Mouse (Mus musculus) spleen, postnatal 36 days (tissue): Measurements from ENCODE around the gene Olfr870.
"Not testable (repeated sequence)": the region's sequence is repeated elsewhere in the genome, so short reads cannot be mapped to it uniquely, and the experiment has no call there.

ENCODE experiments used
- DNase-seq, 2 experiments: peaks; one replicate each; pipeline ENCODE4 v3.0.0; 2022; ENCODE audit warnings: low spot score in 2 of 2, mixed read lengths in 1 of 2

The Olfr870 gene

DNA sequence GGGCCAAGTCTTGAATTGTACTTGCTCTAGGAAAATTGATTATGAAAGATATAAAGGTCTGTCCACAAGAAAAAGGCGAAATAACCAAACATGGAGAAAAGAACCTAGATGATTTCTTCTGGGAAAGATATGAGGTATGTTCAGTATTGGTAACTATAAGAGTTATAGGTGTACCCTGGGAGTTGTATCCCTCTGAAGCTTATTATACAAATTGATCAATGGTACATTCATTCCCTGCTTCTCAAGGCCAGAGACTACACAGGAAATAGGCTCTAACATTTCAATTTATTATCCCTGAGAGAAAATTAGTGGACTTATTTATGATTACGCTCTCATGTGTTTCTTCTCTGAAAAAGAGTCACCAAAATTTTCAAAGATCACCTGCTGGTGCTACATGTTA, at the start of gene Olfr870:
Gene Olfr870, minus strand, starts transcription at position 101 of the 400 bp plus-strand sequence.
- no peak for DNase-seq

DNA sequence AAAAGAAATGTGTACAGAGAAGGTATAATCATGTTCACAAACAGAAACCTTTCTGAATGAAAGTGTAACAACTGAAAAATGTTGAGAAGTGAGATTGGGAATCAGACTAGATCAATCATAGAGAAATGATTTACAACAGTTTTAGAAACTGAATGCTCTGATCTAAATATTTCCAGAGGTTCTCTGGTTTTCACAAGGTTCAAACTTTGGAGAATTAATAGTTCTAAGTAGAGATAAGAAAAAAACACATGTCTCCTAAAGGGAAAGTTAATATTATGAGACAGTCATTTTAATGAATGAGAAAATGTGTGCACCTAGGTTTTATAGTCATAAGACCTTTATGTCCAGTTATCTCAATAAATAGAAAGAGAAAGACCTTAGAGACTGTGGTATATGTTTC, 38.0 kb upstream of the Olfr870 start, which contains the start of gene Olfr871:
Gene Olfr871, plus strand, starts transcription at position 301 of the 400 bp plus-strand sequence.
- DNase-seq = no peak

DNA sequence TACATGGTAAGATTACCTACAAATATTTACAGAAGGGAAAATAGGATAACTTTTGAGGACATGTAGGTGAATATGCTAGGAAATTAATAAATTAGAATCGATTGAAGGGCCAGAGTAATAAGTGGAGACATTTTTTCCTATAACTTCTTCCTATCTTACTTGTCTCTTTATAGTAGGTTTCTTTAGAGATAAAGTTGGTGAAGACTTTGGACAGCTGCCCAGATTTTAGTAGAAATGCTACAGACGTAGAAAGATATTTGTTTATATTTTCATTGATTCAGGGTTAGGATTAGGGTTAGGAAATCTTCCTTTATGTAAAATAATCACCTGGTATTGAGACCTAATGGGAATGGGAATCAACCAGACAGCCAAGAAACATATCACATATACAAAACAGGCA, 37.6 kb upstream of the Olfr870 start:
- no peak for DNase-seq

DNA sequence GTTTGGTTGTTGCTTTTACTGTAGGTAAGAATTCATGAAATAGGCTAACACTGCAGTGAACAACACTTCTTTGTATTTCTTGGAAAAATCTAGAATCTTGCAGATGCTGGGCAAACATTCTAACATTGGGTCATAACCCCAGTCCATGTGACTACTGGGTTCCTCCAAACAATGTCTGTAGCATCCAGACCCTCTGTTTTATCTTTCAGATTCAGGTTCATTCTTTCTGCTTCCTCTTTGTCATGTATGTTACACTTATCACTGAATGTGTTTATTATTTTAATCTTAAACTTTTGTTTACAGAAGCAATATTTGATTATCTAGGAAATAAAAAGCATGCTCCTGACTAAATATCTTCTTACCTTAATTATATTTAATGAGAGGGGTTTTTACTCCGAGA, 37.0 kb upstream of the Olfr870 start:
- no peak for DNase-seq

DNA sequence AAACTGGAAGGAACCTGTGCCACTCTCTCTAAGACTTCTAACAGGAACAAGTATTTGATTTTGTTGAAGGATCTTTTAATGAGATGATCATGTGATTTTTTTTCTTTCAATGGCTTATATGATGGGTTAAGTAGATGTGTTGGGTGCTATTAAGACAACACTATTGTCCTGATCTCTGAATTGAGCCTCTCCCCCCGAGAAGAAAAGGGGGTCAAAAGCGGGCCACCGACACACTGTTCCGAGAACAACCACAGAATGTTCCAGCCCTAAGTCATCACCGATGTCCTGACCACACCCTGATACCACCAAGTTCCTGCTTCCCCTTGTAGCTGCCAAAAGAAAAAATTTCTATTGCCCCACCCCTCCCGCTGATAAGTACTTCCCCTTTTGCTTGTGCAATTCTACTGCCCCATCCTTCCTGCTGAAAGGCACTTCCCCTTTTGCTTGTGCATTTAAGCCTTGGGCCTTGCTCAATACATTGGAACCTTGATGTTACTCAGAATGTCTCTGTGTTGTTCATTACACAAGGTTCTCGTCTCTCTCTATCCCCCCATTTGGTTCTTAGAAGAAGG, 29.6 kb upstream of the Olfr870 start:
- DNase-seq = not testable (repeated sequence)

DNA sequence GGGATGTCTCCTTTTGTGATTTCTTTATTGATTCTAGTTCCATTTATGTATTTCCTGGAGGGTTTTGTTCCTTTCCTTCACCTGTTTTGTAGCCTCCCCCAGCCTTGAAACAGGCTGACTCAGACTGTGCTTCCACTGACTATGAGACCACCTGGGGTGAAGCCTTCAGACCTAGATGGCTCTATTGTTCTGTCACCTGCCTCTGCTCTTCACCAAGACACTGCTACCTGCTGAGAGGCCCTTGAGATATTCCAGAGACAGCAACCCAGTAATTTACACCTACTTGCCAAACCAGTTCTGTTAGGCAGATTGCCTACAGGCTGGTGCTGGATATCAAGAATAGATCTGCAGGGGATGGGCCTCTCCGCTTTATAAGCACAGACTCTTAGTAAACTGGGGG, 28.3 kb upstream of the Olfr870 start:
- DNase-seq = no peak

DNA sequence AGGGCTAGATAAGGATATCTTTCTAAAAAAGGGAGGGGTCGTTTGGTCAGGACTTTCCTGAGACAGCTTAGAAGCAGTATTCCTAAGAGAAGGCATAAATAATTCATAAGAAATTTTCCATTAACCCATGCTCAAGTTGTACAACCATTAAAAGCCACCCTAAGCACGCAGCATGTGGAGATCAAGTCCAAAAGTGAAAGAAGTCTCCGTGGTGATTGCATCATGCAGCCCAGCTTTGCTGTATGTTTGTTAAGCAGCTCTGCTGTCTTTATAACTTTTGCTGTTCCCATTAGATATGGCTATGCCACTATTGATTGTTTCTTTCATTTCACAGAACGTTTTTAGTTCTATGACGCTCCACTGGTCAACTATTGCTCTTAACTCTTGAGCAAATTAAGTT, 5.6 kb upstream of the Olfr870 start:
- no peak for DNase-seq

DNA sequence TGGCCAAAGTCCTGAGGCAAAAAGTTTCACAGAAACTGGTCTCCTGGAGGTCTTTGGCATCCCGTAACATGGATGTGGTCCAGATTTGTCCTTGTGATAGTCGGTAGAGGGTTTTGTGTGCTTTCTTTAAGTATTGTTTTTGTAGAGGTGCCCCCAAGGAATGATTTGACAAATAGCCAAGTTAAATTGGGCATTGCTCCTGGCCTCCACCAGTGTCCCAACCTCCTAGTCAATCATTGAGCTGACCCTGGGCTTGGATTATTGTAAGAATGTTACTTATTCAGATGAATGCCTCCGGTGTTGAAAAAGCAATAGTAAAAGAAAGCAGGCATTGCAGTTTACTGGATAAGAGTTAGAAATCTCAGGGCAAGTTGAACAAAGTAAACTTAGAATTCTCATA, 24.2 kb downstream of the Olfr870 start:
- no peak for DNase-seq

DNA sequence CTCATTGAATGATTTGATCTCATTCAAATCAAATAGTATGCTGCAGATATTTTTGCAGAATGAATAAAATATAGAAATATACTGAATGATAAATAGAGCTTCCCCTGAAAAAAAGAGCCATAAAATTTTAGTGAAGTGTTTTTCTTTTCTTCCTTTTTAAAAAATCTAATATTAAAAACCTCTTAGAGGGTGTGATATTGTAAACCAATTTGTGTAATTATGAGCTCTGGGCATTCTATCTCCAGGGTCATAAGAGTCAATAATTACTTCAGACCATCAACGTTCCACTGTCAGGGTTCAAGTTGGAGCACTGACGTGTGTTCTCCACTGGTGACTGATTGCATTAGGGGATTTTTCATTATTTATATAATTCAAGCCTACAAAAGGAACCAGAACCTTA, 45.1 kb downstream of the Olfr870 start, which contains the start of gene Olfr869:
Gene Olfr869, plus strand, starts transcription at position 301 of the 400 bp plus-strand sequence.
- DNase-seq = no peak
